Mouse (Mus musculus) spleen, postnatal 10 days (tissue): ENCODE measurements around the gene Kcnj14.

Experiments
- DNase-seq, 2 experiments: peaks; one replicate each; pipeline ENCODE4 v3.0.0; 2021 to 2022; ENCODE audit warnings: low spot score in 2 of 2

Kcnj14 gene

GRCm38 (mm10) chr7:45766764-45767163 is 57.8 kb downstream of the Kcnj14 start:
- DNase-seq: no peak
